8 mouse cellular contexts compared by ENCODE assay signal in genomic region chr10:116017845-116018479, GRCm38 (mm10). TPM values are rescaled to one million over a fixed set of nuclear protein-coding genes. Genes with fewer than 3 reads are reported as not detected.
A peak's percentile ranks its signal among the peaks of the same experiment; 100 is the strongest.
DNase-seq lines count a peak whose midpoint lies in the region; ATAC-seq and TF ChIP-seq lines count a peak whose summit lies in the region.

TSS of gene Ptprr (plus strand) at chr10:116018213.

- intact Hi-C loops in heart, postnatal 25 days (cut with DNase I), result no loop called here

- peak; percentile 52 for TF ChIP-seq CTCF in kidney, postnatal 0 days (IDR thresholded peaks at IDR 0.05; ENCODE audit: low read depth)

- H3K27me3 ChIP-seq in kidney, postnatal 0 days (ENCODE audit: insufficient read depth, low read length), result no peaks in the 10 kb centered on the region
- H3K27me3 ChIP-seq in limb, embryonic 14.5 days (ENCODE audit: control insufficient read depth, insufficient read depth, low read length), result peaks cover 12% of the 10 kb centered on the region
- no peaks in the 10 kb centered on the region for H3K27me3 ChIP-seq in midbrain, embryonic 14.5 days (ENCODE audit: control insufficient read depth, insufficient read depth, low read length)

- no peaks in the 10 kb centered on the region for H3K4me1 ChIP-seq in kidney, postnatal 0 days (replicated peaks; ENCODE audit: insufficient read depth, low read length)
- peaks cover 12% of the 10 kb centered on the region for H3K4me1 ChIP-seq in limb, embryonic 14.5 days (ENCODE audit: control insufficient read depth, insufficient read depth, low read length)
- H3K4me1 ChIP-seq in midbrain, embryonic 14.5 days (ENCODE audit: control insufficient read depth, insufficient read depth, low read length), result peaks cover 8% of the 10 kb centered on the region; the same call in 1 of the 2 replicates

- H3K4me2 ChIP-seq in kidney, postnatal 0 days (ENCODE audit: low read length), result peak within 1 kb of the TSS; percentile 39
- H3K4me2 ChIP-seq in limb, embryonic 14.5 days (replicated peaks; ENCODE audit: low read depth, low read length, severe bottlenecking), result peak within 1 kb of the TSS; percentile 60
- H3K4me2 ChIP-seq in midbrain, embryonic 14.5 days (ENCODE audit: low read length), result peak within 1 kb of the TSS; percentile 70

- WGBS in kidney, postnatal 0 days, result under 1% methylated on average over 19 of the region's 19 CpGs
- WGBS in limb, embryonic 14.5 days, result under 1% methylated on average over 19 of the region's 19 CpGs
- WGBS in midbrain, embryonic 14.5 days, result 0% methylated on average over 19 of the region's 19 CpGs

- no peaks in the 10 kb centered on the region for H3K36me3 ChIP-seq in kidney, postnatal 0 days (ENCODE audit: insufficient read depth, low read length)
- H3K36me3 ChIP-seq in limb, embryonic 14.5 days (ENCODE audit: control insufficient read depth, insufficient read depth, low read length), result no peaks in the 10 kb centered on the region
- H3K36me3 ChIP-seq in midbrain, embryonic 14.5 days (ENCODE audit: control insufficient read depth, insufficient read depth, low read length), result no peaks in the 10 kb centered on the region

- no peak within 1 kb of the TSS for H3K9ac ChIP-seq in kidney, postnatal 0 days (ENCODE audit: low read depth, low read length)
- no peak within 1 kb of the TSS for H3K9ac ChIP-seq in limb, embryonic 14.5 days (ENCODE audit: low read depth, low read length, severe bottlenecking)
- peak within 1 kb of the TSS; percentile 69 for H3K9ac ChIP-seq in midbrain, embryonic 14.5 days (replicated peaks; ENCODE audit: low read length)

- peak within 1 kb of the TSS; percentile 26 for H3K4me3 ChIP-seq in kidney, postnatal 0 days (replicated peaks; ENCODE audit: low read depth, low read length)
- H3K4me3 ChIP-seq in limb, embryonic 14.5 days (replicated peaks; ENCODE audit: low read length), result peak within 1 kb of the TSS; percentile 34
- H3K4me3 ChIP-seq in midbrain, embryonic 14.5 days (replicated peaks; ENCODE audit: low read depth, low read length), result peak within 1 kb of the TSS; percentile 62

- DNase-seq in heart, adult 11 months, result peak; percentile 89
- no peak for DNase-seq in heart, postnatal 25 days (ENCODE audit: low spot score)
- DNase-seq in embryo, embryonic 11 days, result peak; percentile 92
- DNase-seq in kidney, postnatal 0 days (ENCODE audit: low spot score), result peak; percentile 76
- peak; percentile 72 for DNase-seq in limb, embryonic 14.5 days (ENCODE audit: low spot score)
- peak; percentile 95 for DNase-seq in midbrain, embryonic 14.5 days
- DNase-seq in telencephalon, adult 2 months (ENCODE audit: low read depth, low spot score), result peak; percentile 95

- TF ChIP-seq POLR2A in limb, embryonic 14.5 days (IDR thresholded peaks at IDR 0.05; ENCODE audit: borderline replicate concordance, extremely low read depth, insufficient read depth, insufficient read length), result no peak

- H3K27ac ChIP-seq in kidney, postnatal 0 days, result no peak within 1 kb of the TSS
- no peak within 1 kb of the TSS for H3K27ac ChIP-seq in limb, embryonic 14.5 days (replicated peaks; ENCODE audit: low read depth, low read length)
- H3K27ac ChIP-seq in midbrain, embryonic 14.5 days (replicated peaks; ENCODE audit: low read depth, low read length), result peak within 1 kb of the TSS; percentile 79

- no peaks in the 10 kb centered on the region for H3K9me3 ChIP-seq in kidney, postnatal 0 days (replicated peaks; ENCODE audit: low read length)
- no peaks in the 10 kb centered on the region for H3K9me3 ChIP-seq in limb, embryonic 14.5 days (ENCODE audit: control insufficient read depth, low read length)
- no peaks in the 10 kb centered on the region for H3K9me3 ChIP-seq in midbrain, embryonic 14.5 days (ENCODE audit: control insufficient read depth, low read length)

- peak; percentile 89 for ATAC-seq in granulocyte monocyte progenitor cell, adult 5-6 weeks (replicated peaks; ENCODE audit: poor library complexity, severe bottlenecking)
- ATAC-seq in kidney, postnatal 0 days (replicated peaks; ENCODE audit: low FRiP score, low read depth), result peak; percentile 93
- ATAC-seq in limb, embryonic 14.5 days (ENCODE audit: low FRiP score, low read depth), result peak; percentile 88
- peak; percentile 93 for ATAC-seq in midbrain, embryonic 14.5 days (ENCODE audit: low FRiP score, low TSS enrichment)

RNA-seq across cellular contexts. Expression of gene Ptprr, which starts in this region (rescaled TPM):
- 1 to 10 TPM; 1.8 to 2.1 TPM for total RNA-seq in heart, postnatal 25 days (2021)
- 0.83 TPM in 1 of 2 replicates, not detected in the other for total RNA-seq in granulocyte monocyte progenitor cell, adult 5-6 weeks (2014; fragmentation: Nextera tagmentation)
- total RNA-seq in granulocyte monocyte progenitor cell, adult 5-6 weeks (2017), result 0.73 and 2.0 TPM in 2 replicates
- polyA plus RNA-seq in kidney, postnatal 0 days (2015; fragmentation: Nextera tagmentation; extraction: Ambion mirVana), result 2.1 and 2.2 TPM in 2 replicates
- 0.15 and 0.16 TPM in 2 replicates for polyA plus RNA-seq in limb, embryonic 14.5 days (2012; rRNA removed)
- polyA plus RNA-seq in limb, embryonic 14.5 days (2014; fragmentation: Nextera tagmentation; extraction: Ambion mirVana), result 0.41 and 0.55 TPM in 2 replicates
- 16.3 and 17.7 TPM in 2 replicates for polyA plus RNA-seq in midbrain, embryonic 14.5 days (2014; fragmentation: Nextera tagmentation; extraction: Ambion mirVana)

Comparison
In these comparisons a context has a peak if more than half of its experiments do, and no peak if none do; other contexts are left out.
1. Peak in DNase-seq, ATAC-seq, H3K4me3 ChIP-seq and H3K4me2 ChIP-seq in limb, embryonic 14.5 days; RNA of the gene not detected or under 1 TPM.